Mouse (Mus musculus) liver, embryonic 14.5 days (tissue): ENCODE results near the gene Ltf. TPM values are rescaled to one million over a fixed set of nuclear protein-coding genes. Genes with fewer than 3 reads are reported as not detected.

Experiments used
- ATAC-seq: fragments of 200-750 bp; cut with Nextera tagmentation; 2 replicates; pipeline ENCODE4 v1.8.0; 2017; ENCODE audit warnings: moderate number of reproducible peaks, mild to moderate bottlenecking, moderate library complexity; ENCODE audit not compliant: insufficient read depth
- DNase-seq, 3 experiments: peaks; one replicate each; pipeline ENCODE4 v3.0.0-alpha.2; 2012 to 2013; ENCODE audit warnings: low read depth in 3 of 3, low spot score in 3 of 3
- H3K27ac ChIP-seq: fragments of 300-500 bp; sonication (generic); 2 replicates; pipeline ENCODE4 v1.5.1; 2014; ENCODE audit warnings: moderate library complexity, mild to moderate bottlenecking, control low read depth, inconsistent platforms
- H3K27me3 ChIP-seq: fragments of 300-500 bp; sonication (generic); 2 replicates; pipeline ENCODE4 v1.6.1; 2014; ENCODE audit warnings: mild to moderate bottlenecking, low read length, moderate library complexity; ENCODE audit not compliant: control insufficient read depth, insufficient read depth
- H3K36me3 ChIP-seq: fragments of 300-500 bp; sonication (generic); replicated peaks from 2 replicates; pipeline ENCODE4 v1.6.1; 2014; ENCODE audit warnings: low read depth; ENCODE audit not compliant: control insufficient read depth, insufficient read depth
- H3K4me1 ChIP-seq, 2 experiments: fragments of 200-500 bp in 1 of 2; fragments of 300-500 bp in 1 of 2; sonication (generic) in 1 of 2; replicated peaks; 2 replicates each; pipeline ENCODE4 v1.6.1; 2012 to 2014; ENCODE audit warnings: antibody characterized with exemption in 1 of 2, inconsistent platforms in 1 of 2, low read length in 1 of 2; ENCODE audit not compliant: control insufficient read depth in 2 of 2, insufficient read depth in 2 of 2
- H3K4me2 ChIP-seq: fragments of 300-500 bp; sonication (generic); 2 replicates; pipeline ENCODE4 v1.6.1; 2014; ENCODE audit warnings: low read depth, mild to moderate bottlenecking, control low read depth, moderate library complexity
- H3K4me3 ChIP-seq, 2 experiments: fragments of 200-500 bp in 1 of 2; fragments of 300-500 bp in 1 of 2; sonication (generic) in 1 of 2; 2 replicates each; pipeline ENCODE4 v1.5.1; 2012 to 2014; ENCODE audit warnings: low read depth in 2 of 2, low read length in 2 of 2, mild to moderate bottlenecking in 2 of 2, control low read depth in 1 of 2, inconsistent platforms in 1 of 2, moderate library complexity in 1 of 2; ENCODE audit not compliant: insufficient read depth in 1 of 2
- H3K9ac ChIP-seq: fragments of 300-500 bp; sonication (generic); replicated peaks from 2 replicates; pipeline ENCODE4 v1.6.1; 2014; ENCODE audit warnings: mild to moderate bottlenecking, control low read depth, moderate library complexity
- H3K9me3 ChIP-seq: fragments of 300-500 bp; sonication (generic); 2 replicates; pipeline ENCODE4 v1.6.1; 2016; ENCODE audit warnings: low read length, mixed read lengths; ENCODE audit not compliant: control insufficient read depth
- CTCF ChIP-seq: IDR thresholded peaks from 2 replicates; pipeline ENCODE4 v1.5.1; 2016; ENCODE audit warnings: antibody characterized with exemption, low read depth, control low read depth
- EP300 ChIP-seq: IDR thresholded peaks from 2 replicates; pipeline ENCODE4 v1.6.1; 2016; ENCODE audit warnings: antibody characterized with exemption, low read depth
- WGBS: fragments of 180-500 bp; shearing (Covaris S2); extraction: QIAGEN DNeasy Blood & Tissue Kit; methylation state at CpG from one replicate; pipeline ENCODE4 v1.1.7; 2014; ENCODE audit not compliant: insufficient replicate concordance; 5-methylcytosine and 5-hydroxymethylcytosine counted together
- polyA plus RNA-seq, 2 experiments: library from polyadenylated mRNA; depleted of rRNA in 1 of 2; stranded (reverse) in 1 of 2; unstranded in 1 of 2; fragments of >200 nt; fragmentation: Nextera tagmentation in 1 of 2; extraction: Ambion mirVana in 1 of 2; gene quantifications; 2 replicates each; pipeline versions ENCODE4 v1.2.1 to v1.2.3; 2012 to 2014

Ltf gene
- 4.9 and 7.4 TPM in 2 replicates for polyA plus RNA-seq (2012; rRNA removed)
- 24.5 and 29.8 TPM in 2 replicates for polyA plus RNA-seq (2014; fragmentation: Nextera tagmentation; extraction: Ambion mirVana)

DNA sequence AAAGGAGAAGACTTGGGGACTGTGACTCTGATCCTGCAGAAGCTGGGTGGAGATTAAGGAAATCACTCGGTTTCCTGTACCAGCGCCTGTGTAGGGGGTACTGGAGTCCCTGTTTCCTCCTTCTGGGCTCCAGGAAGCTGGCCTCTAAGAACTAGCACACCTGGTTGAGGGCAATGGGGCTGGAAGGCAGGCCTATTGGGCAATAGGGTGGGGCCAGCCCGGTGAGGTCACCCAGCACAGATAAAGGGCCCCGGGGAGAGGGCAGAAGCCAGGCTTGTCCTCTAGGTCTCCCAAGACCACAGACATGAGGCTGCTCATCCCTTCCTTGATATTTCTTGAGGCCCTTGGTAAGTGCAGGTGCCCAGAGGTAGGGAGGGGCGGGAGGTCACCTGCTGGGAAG, at the start of gene Ltf:
TSS of gene Ltf (plus strand) at position 250 of the 400 bp plus-strand sequence.
- Histone ChIP-seq H3K27ac (no peak within 1 kb of the TSS), H3K4me3 (no peak within 1 kb of the TSS), H3K27me3 (no peaks in the 10 kb centered on the region), H3K4me2 (no peak within 1 kb of the TSS), H3K4me1 (no peaks in the 10 kb centered on the region; a peak in 1 of 4 replicates), H3K9ac (no peak within 1 kb of the TSS), H3K9me3 (no peaks in the 10 kb centered on the region), H3K36me3 (no peaks in the 10 kb centered on the region)
- DNase-seq (no peak), ATAC-seq (peak; percentile 50; the same call in 1 of the 2 replicates)
- TF ChIP-seq EP300, result no peak
- TF ChIP-seq CTCF, result no peak
- WGBS, result 18% methylated on average over 5 of the region's 5 CpGs

DNA sequence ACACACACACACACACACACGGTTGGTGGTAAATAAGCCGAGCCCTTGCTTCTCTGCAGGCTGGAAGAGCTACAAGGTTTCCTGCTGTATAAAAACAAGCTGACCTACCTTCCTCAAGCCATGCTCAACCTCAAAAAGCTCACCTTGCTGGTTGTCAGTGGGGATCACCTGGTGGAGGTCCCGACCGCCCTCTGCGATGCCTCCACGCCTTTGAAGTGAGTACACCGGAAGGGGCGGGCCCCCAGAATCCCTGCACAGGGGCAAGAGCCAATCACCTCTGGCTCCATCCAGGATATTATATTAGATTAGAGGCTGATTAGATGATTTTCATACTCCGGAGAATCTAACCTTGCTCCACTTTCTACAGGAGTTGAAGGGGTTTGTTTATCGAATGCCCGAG, 39.7 kb upstream of the Ltf start:
- 77% methylated on average over 11 of the region's 11 CpGs for WGBS
- H3K27ac ChIP-seq, result no peak overlapping the region
- H3K4me3 ChIP-seq, result no peak overlapping the region
- H3K4me2 ChIP-seq, result no peak overlapping the region
- TF ChIP-seq EP300, result no peak
- no peak for TF ChIP-seq CTCF
- H3K9ac ChIP-seq, result no peak overlapping the region
- no peak for DNase-seq
- no peaks in the 10 kb centered on the region for H3K36me3 ChIP-seq
- no peaks in the 10 kb centered on the region for H3K9me3 ChIP-seq
- H3K4me1 ChIP-seq, result no peaks in the 10 kb centered on the region
- H3K27me3 ChIP-seq, result no peaks in the 10 kb centered on the region
- ATAC-seq, result no peak

DNA sequence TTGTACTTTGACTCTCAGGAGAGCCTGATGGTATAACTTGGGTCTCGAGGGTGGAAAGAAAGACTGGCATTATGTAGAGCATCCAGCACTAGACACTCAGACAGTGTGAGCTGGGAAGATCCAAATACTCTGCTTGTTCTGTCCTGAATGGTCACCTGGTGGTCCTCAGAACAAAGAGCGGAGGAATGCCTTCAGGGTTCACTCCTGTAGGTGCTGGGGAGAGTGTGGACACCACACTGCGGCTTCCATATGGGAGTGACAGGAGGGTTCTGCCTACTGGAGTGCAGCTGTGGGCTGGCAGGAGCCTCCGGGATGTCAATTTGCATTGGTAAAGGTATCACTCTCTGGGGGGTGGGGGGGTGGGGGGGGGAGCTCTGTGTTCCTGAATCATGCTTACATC, 36.7 kb upstream of the Ltf start:
- no peak overlapping the region for H3K9ac ChIP-seq
- H3K9me3 ChIP-seq, result no peaks in the 10 kb centered on the region
- ATAC-seq (no peak), DNase-seq (no peak)
- H3K4me1 ChIP-seq, result no peaks in the 10 kb centered on the region; a peak in 1 of 4 replicates
- H3K4me3 ChIP-seq, result no peak overlapping the region
- no peaks in the 10 kb centered on the region for H3K27me3 ChIP-seq
- no peaks in the 10 kb centered on the region for H3K36me3 ChIP-seq
- no peak overlapping the region for H3K4me2 ChIP-seq
- 61% methylated on average over 4 of the region's 4 CpGs for WGBS
- TF ChIP-seq CTCF (no peak), EP300 (no peak)
- H3K27ac ChIP-seq, result no peak overlapping the region

DNA sequence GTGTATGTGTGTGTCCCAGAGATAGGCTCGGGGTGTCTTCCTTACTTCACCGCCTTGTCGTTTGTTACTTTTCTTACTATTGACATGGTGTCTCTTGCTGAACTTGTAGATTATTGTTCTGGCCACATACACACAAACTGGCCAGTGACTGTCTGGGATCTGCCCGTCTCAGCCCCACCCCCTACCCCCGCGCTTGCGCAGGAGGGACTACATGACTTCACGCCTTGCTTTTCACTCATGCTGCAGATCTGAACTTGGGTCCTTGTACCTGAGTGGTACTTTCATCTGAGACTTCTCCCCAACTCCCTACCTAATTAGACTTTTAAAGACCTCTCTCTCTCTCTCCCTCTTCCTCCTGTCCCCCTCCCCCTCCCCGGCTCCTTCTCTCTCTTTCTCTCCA, 35.0 kb upstream of the Ltf start:
- Histone ChIP-seq H3K4me1 (no peaks in the 10 kb centered on the region; a peak in 1 of 4 replicates), H3K4me2 (no peak overlapping the region), H3K9ac (no peak overlapping the region), H3K4me3 (no peak overlapping the region), H3K36me3 (no peaks in the 10 kb centered on the region), H3K9me3 (no peaks in the 10 kb centered on the region), H3K27me3 (no peaks in the 10 kb centered on the region), H3K27ac (no peak overlapping the region)
- ATAC-seq (no peak), DNase-seq (no peak)
- WGBS, result 86% methylated on average over 9 of the region's 9 CpGs
- no peak for TF ChIP-seq EP300
- TF ChIP-seq CTCF, result no peak

DNA sequence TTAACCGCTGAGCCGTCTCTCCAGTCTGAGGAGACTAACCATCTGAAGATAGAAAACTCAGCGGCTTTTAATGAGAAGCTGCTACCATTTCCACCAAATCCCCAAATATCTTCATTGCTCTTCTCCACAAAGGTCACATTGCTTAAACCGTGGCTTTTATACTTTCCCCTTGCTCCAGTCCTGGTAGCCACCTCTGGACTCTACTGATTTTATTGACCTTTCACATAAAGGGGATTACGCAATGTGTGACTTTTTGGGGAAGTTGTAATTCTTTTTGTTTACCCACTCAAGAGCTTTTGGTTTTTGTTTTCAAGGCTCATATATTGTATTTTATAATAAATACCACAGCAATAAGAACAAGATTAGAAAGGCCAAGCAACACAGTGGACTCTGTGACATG, 33.5 kb upstream of the Ltf start:
- Histone ChIP-seq H3K27ac (no peak overlapping the region), H3K9ac (no peak overlapping the region)
- ATAC-seq, result no peak

More for the DNA sequence above, 33.5 kb upstream of the Ltf start:
- no peaks in the 10 kb centered on the region for H3K9me3 ChIP-seq
- no peak overlapping the region for H3K4me2 ChIP-seq
- H3K27me3 ChIP-seq, result no peaks in the 10 kb centered on the region
- H3K36me3 ChIP-seq, result no peaks in the 10 kb centered on the region
- no peak overlapping the region for H3K4me3 ChIP-seq
- DNase-seq, result no peak
- TF ChIP-seq EP300, result no peak
- no peak for TF ChIP-seq CTCF
- no peaks in the 10 kb centered on the region; a peak in 1 of 4 replicates for H3K4me1 ChIP-seq
- WGBS, result 78% methylated on average over 5 of the region's 5 CpGs
